ENCODE assay signal across 8 mouse cellular contexts in genomic region chr5:113736522-113737164, GRCm38 (mm10). TPM values are rescaled to one million over a fixed set of nuclear protein-coding genes. Genes with fewer than 3 reads are reported as not detected.
DNase-seq lines count a peak whose midpoint lies in the region; ATAC-seq and TF ChIP-seq lines count a peak whose summit lies in the region.

No protein-coding gene starts in this region.

- intact Hi-C loops in gastrocnemius, postnatal 14 days (cut with DNase I; ENCODE audit: low total_unique reads): loop anchor here (2.0 kb wide), 1 partner anchor 34 kb away; no protein-coding TSS in a partner anchor

- H3K4me3 ChIP-seq in MEL (ENCODE audit: control insufficient read depth in 1 of 2, insufficient read depth in 1 of 2, low read depth in 2 of 2, low read length in 2 of 2): peak overlapping the region; percentile 85 to 89
- H3K4me3 ChIP-seq in forebrain, embryonic 13.5 days: peak overlapping the region; percentile 63
- H3K4me3 ChIP-seq in liver, embryonic 16.5 days (ENCODE audit: low read depth, low read length): peak overlapping the region; percentile 80

- H3K27ac ChIP-seq in MEL (ENCODE audit: control insufficient read depth, low read depth, low read length): peak overlapping the region; percentile 82
- H3K27ac ChIP-seq in forebrain, embryonic 13.5 days: no peak overlapping the region
- peak overlapping the region; percentile 93 for H3K27ac ChIP-seq in liver, embryonic 16.5 days (ENCODE audit: low read length)

- DNase-seq in kidney, adult 11 months: peak; percentile 7
- no peak for DNase-seq in kidney, postnatal 10 days
- no peak for DNase-seq in MEL (ENCODE audit: low read depth, low spot score)
- no peak for DNase-seq in gastrocnemius, postnatal 14 days
- no peak for DNase-seq in adrenal gland, postnatal 25 days

- no peak for TF ChIP-seq RAD21 in MEL (IDR thresholded peaks at IDR 0.05; ENCODE audit: low read depth, low read length)

- no peak for ATAC-seq in forebrain, embryonic 13.5 days
- ATAC-seq in liver, embryonic 16.5 days (ENCODE audit: low read depth): no peak
- no peak for ATAC-seq in monocyte, adult 5-6 weeks (replicated peaks; ENCODE audit: insufficient number of reproducible peaks, low FRiP score, low TSS enrichment, poor library complexity, severe bottlenecking)

- 42% methylated on average over 15 of the region's 15 CpGs for WGBS in forebrain, embryonic 13.5 days
- 39% methylated on average over 15 of the region's 15 CpGs for WGBS in liver, embryonic 16.5 days (ENCODE audit: insufficient replicate concordance)

- TF ChIP-seq POLR2A in MEL (IDR thresholded peaks at IDR 0.05; ENCODE audit: control insufficient read depth in 1 of 2, insufficient read depth in 1 of 2, low read depth in 1 of 2, low read length in 2 of 2, poor library complexity in 1 of 2): no peak

- peak overlapping the region; percentile 78 for H3K9ac ChIP-seq in MEL (ENCODE audit: control insufficient read depth, low read depth, low read length, poor library complexity, severe bottlenecking)
- H3K9ac ChIP-seq in forebrain, embryonic 13.5 days: peak overlapping the region; percentile 71
- peak overlapping the region; percentile 77 for H3K9ac ChIP-seq in liver, embryonic 16.5 days (ENCODE audit: low read depth, low read length)

- TF ChIP-seq CTCF in MEL (IDR thresholded peaks at IDR 0.05 in 2 of 3, conservative IDR thresholded peaks at IDR 0.05 in 1 of 3; ENCODE audit: control insufficient read depth in 1 of 3, insufficient read depth in 1 of 3, low read depth in 2 of 3, low read length in 3 of 3, poor library complexity in 1 of 3, severe bottlenecking in 1 of 3): 0 out of 6 replicates have a peak, but pooled peaks of 1 of the 3 experiments have one; percentile 15

- peaks cover 0 to 14% of the 10 kb centered on the region in 2 experiments; a peak in 1 of 4 replicates for H3K4me1 ChIP-seq in MEL (ENCODE audit: control insufficient read depth in 1 of 2, insufficient read depth in 2 of 2, low read length in 2 of 2)
- H3K4me1 ChIP-seq in forebrain, embryonic 13.5 days: peaks cover 16% of the 10 kb centered on the region
- H3K4me1 ChIP-seq in liver, embryonic 16.5 days (ENCODE audit: control insufficient read depth, low read depth, low read length): peaks cover 15% of the 10 kb centered on the region

- no peaks in the 10 kb centered on the region; a peak in 2 of 4 replicates for H3K36me3 ChIP-seq in MEL (ENCODE audit: control insufficient read depth in 1 of 2, insufficient read depth in 2 of 2, low read length in 2 of 2)
- peaks cover 42% of the 10 kb centered on the region for H3K36me3 ChIP-seq in forebrain, embryonic 13.5 days (ENCODE audit: poor library complexity, severe bottlenecking)
- H3K36me3 ChIP-seq in liver, embryonic 16.5 days (ENCODE audit: control insufficient read depth, insufficient read depth): peaks cover 18% of the 10 kb centered on the region

- H3K4me2 ChIP-seq in forebrain, embryonic 13.5 days: peak overlapping the region; percentile 68
- peak overlapping the region; percentile 93 for H3K4me2 ChIP-seq in liver, embryonic 16.5 days (ENCODE audit: low read depth, low read length)

- no peaks in the 10 kb centered on the region for H3K9me3 ChIP-seq in MEL (replicated peaks; ENCODE audit: insufficient read depth, low read length)
- H3K9me3 ChIP-seq in forebrain, embryonic 13.5 days (replicated peaks): no peaks in the 10 kb centered on the region
- H3K9me3 ChIP-seq in liver, embryonic 16.5 days (replicated peaks; ENCODE audit: control insufficient read depth, low read length): no peaks in the 10 kb centered on the region

- H3K27me3 ChIP-seq in MEL (ENCODE audit: control insufficient read depth in 1 of 2, insufficient read depth in 2 of 2, low read length in 2 of 2): no peaks in the 10 kb centered on the region
- H3K27me3 ChIP-seq in forebrain, embryonic 13.5 days: no peaks in the 10 kb centered on the region
- no peaks in the 10 kb centered on the region for H3K27me3 ChIP-seq in liver, embryonic 16.5 days (ENCODE audit: control insufficient read depth, insufficient read depth, low read depth, low read length)

- TF ChIP-seq EP300 in MEL (IDR thresholded peaks at IDR 0.05; ENCODE audit: low read depth in 1 of 2, low read length in 2 of 2): no peak

- H3K79me2 ChIP-seq in MEL (ENCODE audit: control insufficient read depth, insufficient read depth, low read length, poor library complexity): no peaks in the 10 kb centered on the region; the same call in 1 of the 2 replicates

TF ChIP-seq in MEL, 35 proteins besides CTCF, POLR2A, EP300 and RAD21:
- TF ChIP-seq MAFK (IDR thresholded peaks at IDR 0.05; ENCODE audit: borderline replicate concordance, low read depth, low read length) (no peak), NRF1 (IDR thresholded peaks at IDR 0.05; ENCODE audit: insufficient read depth, low read depth, low read length, poor library complexity, severe bottlenecking) (no peak), SMC3 (IDR thresholded peaks at IDR 0.05; ENCODE audit: low read depth, low read length) (no peak), MAZ (IDR thresholded peaks at IDR 0.05; ENCODE audit: low read depth, low read length) (no peak), CHD1 (IDR thresholded peaks at IDR 0.05; ENCODE audit: low read depth, low read length) (no peak), RCOR1 (IDR thresholded peaks at IDR 0.05; ENCODE audit: low read depth, low read length) (no peak), ELF1 (IDR thresholded peaks at IDR 0.05; ENCODE audit: low read depth, low read length) (no peak), USF2 (IDR thresholded peaks at IDR 0.05; ENCODE audit: borderline replicate concordance in 1 of 2, insufficient read depth in 1 of 2, low read depth in 1 of 2, low read length in 2 of 2) (no peak), TAL1 (IDR thresholded peaks at IDR 0.05; ENCODE audit: low read length) (no peak), JUND (IDR thresholded peaks at IDR 0.05; ENCODE audit: low read depth, low read length) (no peak), E2F4 (IDR thresholded peaks at IDR 0.05; ENCODE audit: borderline replicate concordance, low read depth, low read length) (no peak), MYC (IDR thresholded peaks at IDR 0.05; ENCODE audit: low read depth, low read length) (no peak), BHLHE40 (IDR thresholded peaks at IDR 0.05; ENCODE audit: borderline replicate concordance, low read depth, low read length) (no peak), POLR2AphosphoS2 (IDR thresholded peaks at IDR 0.05; ENCODE audit: low read length) (no peak), TBP (IDR thresholded peaks at IDR 0.05; ENCODE audit: low read depth, low read length) (no peak), KAT2A (conservative IDR thresholded peaks at IDR 0.05; ENCODE audit: low read depth, low read length) (no peak), GABPA (IDR thresholded peaks at IDR 0.05; ENCODE audit: low read depth, low read length) (no peak), ETS1 (IDR thresholded peaks at IDR 0.05; ENCODE audit: low read depth, low read length) (no peak), ZC3H11A (IDR thresholded peaks at IDR 0.05; ENCODE audit: low read depth, low read length) (no peak), MXI1 (IDR thresholded peaks at IDR 0.05; ENCODE audit: low read depth, low read length) (no peak)
TF ChIP-seq in MEL: peak in this region for 0.

RNA-seq across cellular contexts. Expression of gene Ficd, which starts 1.0 kb away (rescaled TPM):
- 1.8 and 2.5 TPM in 2 replicates for total RNA-seq in MEL (2012; rRNA removed)
- polyA plus RNA-seq in MEL (2012; ENCODE audit: insufficient read depth in 1 of 2, insufficient read length in 2 of 2, low read depth in 1 of 2, low replicate concordance in 2 of 2, missing spikeins in 1 of 2): 1 to 10 TPM in 1 of 2 experiments, not detected in 1; 2.7 TPM
- polyA plus RNA-seq in forebrain, embryonic 13.5 days (2015; fragmentation: Nextera tagmentation; extraction: Ambion mirVana): 5.6 and 5.8 TPM in 2 replicates
- 2.5 and 2.6 TPM in 2 replicates for polyA plus RNA-seq in liver, embryonic 16.5 days (2015; fragmentation: Nextera tagmentation; extraction: Ambion mirVana)
- 2.0 to 4.7 TPM (median 4.2 TPM) in 3 replicates for total RNA-seq in monocyte, adult 5-6 weeks (2017)
- total RNA-seq in gastrocnemius, postnatal 14 days (2021): 1 to 10 TPM; 4.9 TPM
- total RNA-seq in adrenal gland, postnatal 25 days (2021): 10.9 and 16.0 TPM in 2 replicates

RNA-seq across cellular contexts. Expression of gene 1700069L16Rik, which starts 12.1 kb away (rescaled TPM):
- not detected in 2 replicates for total RNA-seq in MEL (2012; rRNA removed)
- not detected for polyA plus RNA-seq in MEL (2012; ENCODE audit: insufficient read depth in 1 of 2, insufficient read length in 2 of 2, low read depth in 1 of 2, low replicate concordance in 2 of 2, missing spikeins in 1 of 2)
- not detected in 2 replicates for polyA plus RNA-seq in forebrain, embryonic 13.5 days (2015; fragmentation: Nextera tagmentation; extraction: Ambion mirVana)
- polyA plus RNA-seq in liver, embryonic 16.5 days (2015; fragmentation: Nextera tagmentation; extraction: Ambion mirVana): not detected in 2 replicates
- not detected in 3 replicates for total RNA-seq in monocyte, adult 5-6 weeks (2017)
- not detected for total RNA-seq in gastrocnemius, postnatal 14 days (2021)
- total RNA-seq in adrenal gland, postnatal 25 days (2021): not detected in 2 replicates

RNA-seq across cellular contexts. Expression of gene Sart3, which starts 35.7 kb away (rescaled TPM):
- total RNA-seq in MEL (2012; rRNA removed): 38.5 and 41.4 TPM in 2 replicates
- polyA plus RNA-seq in MEL (2012; ENCODE audit: insufficient read depth in 1 of 2, insufficient read length in 2 of 2, low read depth in 1 of 2, low replicate concordance in 2 of 2, missing spikeins in 1 of 2): 10 to 100 TPM in 1 of 2 experiments, not detected in 1; 74.4 TPM
- polyA plus RNA-seq in forebrain, embryonic 13.5 days (2015; fragmentation: Nextera tagmentation; extraction: Ambion mirVana): 57.2 and 59.9 TPM in 2 replicates
- polyA plus RNA-seq in liver, embryonic 16.5 days (2015; fragmentation: Nextera tagmentation; extraction: Ambion mirVana): 13.9 and 15.7 TPM in 2 replicates
- total RNA-seq in monocyte, adult 5-6 weeks (2017): 34.4 to 48.1 TPM (median 42.3 TPM) in 3 replicates
- total RNA-seq in gastrocnemius, postnatal 14 days (2021): 1 to 10 TPM; 6.5 to 6.9 TPM
- 45.0 and 50.7 TPM in 2 replicates for total RNA-seq in adrenal gland, postnatal 25 days (2021)

RNA-seq across cellular contexts. Expression of gene Iscu, which starts 35.9 kb away (rescaled TPM):
- total RNA-seq in MEL (2012; rRNA removed): 84.1 and 95.7 TPM in 2 replicates
- 100 to 1,000 TPM in 1 of 2 experiments, not detected in 1; 150 TPM for polyA plus RNA-seq in MEL (2012; ENCODE audit: insufficient read depth in 1 of 2, insufficient read length in 2 of 2, low read depth in 1 of 2, low replicate concordance in 2 of 2, missing spikeins in 1 of 2)
- 97.3 and 104 TPM in 2 replicates for polyA plus RNA-seq in forebrain, embryonic 13.5 days (2015; fragmentation: Nextera tagmentation; extraction: Ambion mirVana)
- 82.4 and 83.7 TPM in 2 replicates for polyA plus RNA-seq in liver, embryonic 16.5 days (2015; fragmentation: Nextera tagmentation; extraction: Ambion mirVana)
- total RNA-seq in monocyte, adult 5-6 weeks (2017): 110 to 223 TPM (median 180 TPM) in 3 replicates
- total RNA-seq in gastrocnemius, postnatal 14 days (2021): 100 to 1,000 TPM in 1 of 2 experiments, 10 to 100 TPM in 1; 92.5 to 102 TPM
- 708 and 898 TPM in 2 replicates for total RNA-seq in adrenal gland, postnatal 25 days (2021)
